Mouse (Mus musculus) embryonic facial prominence, embryonic 13.5 days (tissue): ENCODE data around the gene Olfr474. TPM values are rescaled to one million over a fixed set of nuclear protein-coding genes. Genes with fewer than 3 reads are reported as not detected.
"Not testable (repeated sequence)": the region's sequence is repeated elsewhere in the genome, so short reads cannot be mapped to it uniquely, and the experiment has no call there.

Source experiments
- ATAC-seq: fragments of 200-750 bp; cut with Nextera tagmentation; 2 replicates; pipeline ENCODE4 v1.8.0; 2017; ENCODE audit warnings: low read depth; ENCODE audit not compliant: insufficient number of reproducible peaks, insufficient read depth, low FRiP score, low TSS enrichment
- H3K27ac ChIP-seq: fragments of 300-500 bp; sonication (generic); 2 replicates; pipeline ENCODE4 v1.5.1; 2015; ENCODE audit warnings: moderate library complexity, mild to moderate bottlenecking, inconsistent platforms
- H3K27me3 ChIP-seq: fragments of 300-500 bp; sonication (generic); 2 replicates; pipeline ENCODE4 v1.6.1; 2015; ENCODE audit warnings: mild to moderate bottlenecking, inconsistent platforms
- H3K36me3 ChIP-seq: fragments of 300-500 bp; sonication (generic); 2 replicates; pipeline ENCODE4 v1.6.1; 2015; ENCODE audit warnings: mild to moderate bottlenecking, inconsistent platforms
- H3K4me1 ChIP-seq: fragments of 300-500 bp; sonication (generic); 2 replicates; pipeline ENCODE4 v1.6.1; 2015; ENCODE audit warnings: inconsistent platforms
- H3K4me2 ChIP-seq: fragments of 300-500 bp; sonication (generic); 2 replicates; pipeline ENCODE4 v1.6.1; 2015; ENCODE audit warnings: moderate library complexity, mild to moderate bottlenecking, inconsistent platforms
- H3K4me3 ChIP-seq: fragments of 300-500 bp; sonication (generic); 2 replicates; pipeline ENCODE4 v1.5.1; 2015; ENCODE audit warnings: mild to moderate bottlenecking, inconsistent platforms
- H3K9ac ChIP-seq: fragments of 300-500 bp; sonication (generic); 2 replicates; pipeline ENCODE4 v1.6.1; 2015; ENCODE audit warnings: mild to moderate bottlenecking, inconsistent platforms
- H3K9me3 ChIP-seq: fragments of 300-500 bp; sonication (generic); 2 replicates; pipeline ENCODE4 v1.6.1; 2016; ENCODE audit warnings: inconsistent platforms
- WGBS: fragments of 180-500 bp; shearing (Covaris S2); methylation state at CpG from one replicate; pipeline ENCODE4 v1.1.7; 2015; ENCODE audit warnings: mixed read lengths; 5-methylcytosine and 5-hydroxymethylcytosine counted together
- polyA plus RNA-seq: library from polyadenylated mRNA; unstranded; fragments of >200 nt; fragmentation: Nextera tagmentation; extraction: Ambion mirVana; gene quantifications from 2 replicates; pipeline ENCODE4 v1.2.1, GENCODE M21; 2015

Gene Olfr474
- not detected in 2 replicates for polyA plus RNA-seq

DNA sequence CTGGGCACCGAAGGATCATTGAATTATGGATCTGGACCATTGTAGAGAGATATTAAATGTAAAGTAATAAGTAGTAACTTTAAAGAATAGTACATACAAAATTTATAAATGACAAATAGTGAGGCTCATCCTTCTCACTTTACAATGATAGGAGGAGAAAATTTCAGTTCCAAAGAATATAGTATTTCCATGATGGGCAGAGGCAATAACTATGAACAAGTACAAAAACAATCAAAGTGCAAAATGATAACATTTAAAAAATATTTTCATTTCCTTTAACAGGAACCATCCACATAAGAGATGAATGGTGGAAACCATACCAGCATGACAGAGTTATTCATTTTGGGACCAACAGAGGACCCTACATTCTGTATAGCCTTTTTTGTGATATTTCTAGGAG is at the start of gene Olfr474:
Olfr474 (plus strand) TSS at position 301 of the 400 bp plus-strand sequence.
- Histone ChIP-seq H3K4me3 (no peak within 1 kb of the TSS), H3K9ac (no peak within 1 kb of the TSS), H3K27ac (no peak within 1 kb of the TSS), H3K27me3 (no peaks in the 10 kb centered on the region), H3K4me2 (no peak within 1 kb of the TSS), H3K4me1 (no peaks in the 10 kb centered on the region), H3K36me3 (no peaks in the 10 kb centered on the region), H3K9me3 (no peaks in the 10 kb centered on the region)
- no peak for ATAC-seq
- 85% methylated on average over 1 of the region's 1 CpGs for WGBS

DNA sequence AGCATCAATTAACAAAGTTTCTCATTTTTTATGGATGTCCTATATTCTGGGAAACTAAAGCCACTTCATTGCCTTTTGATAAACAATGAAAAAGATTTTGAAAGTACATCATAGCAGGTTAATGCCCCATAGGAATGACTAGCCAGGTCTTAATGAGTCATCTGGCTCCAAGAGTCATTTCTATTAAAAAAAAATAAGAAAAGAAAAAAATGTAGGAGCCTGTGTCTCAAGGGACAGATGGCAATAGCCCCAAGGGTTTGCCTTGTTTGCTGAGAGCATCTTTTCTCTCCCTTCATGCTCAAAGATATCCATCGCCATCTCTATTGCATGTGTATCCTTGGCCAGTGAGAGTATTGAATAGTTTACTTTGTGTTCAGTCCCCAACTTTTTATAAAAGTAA is 24.3 kb upstream of the Olfr474 start, which contains the start of gene Olfr473:
Olfr473 (plus strand) TSS at position 301 of the 400 bp plus-strand sequence.
- H3K4me3 ChIP-seq, result no peak within 1 kb of the TSS
- no peaks in the 10 kb centered on the region for H3K9me3 ChIP-seq
- WGBS, result 90% methylated on average over 1 of the region's 1 CpGs
- ATAC-seq, result no peak
- H3K9ac ChIP-seq, result no peak within 1 kb of the TSS
- H3K4me1 ChIP-seq, result no peaks in the 10 kb centered on the region
- no peaks in the 10 kb centered on the region for H3K27me3 ChIP-seq
- no peak within 1 kb of the TSS for H3K27ac ChIP-seq
- no peak within 1 kb of the TSS for H3K4me2 ChIP-seq
- H3K36me3 ChIP-seq, result no peaks in the 10 kb centered on the region

DNA sequence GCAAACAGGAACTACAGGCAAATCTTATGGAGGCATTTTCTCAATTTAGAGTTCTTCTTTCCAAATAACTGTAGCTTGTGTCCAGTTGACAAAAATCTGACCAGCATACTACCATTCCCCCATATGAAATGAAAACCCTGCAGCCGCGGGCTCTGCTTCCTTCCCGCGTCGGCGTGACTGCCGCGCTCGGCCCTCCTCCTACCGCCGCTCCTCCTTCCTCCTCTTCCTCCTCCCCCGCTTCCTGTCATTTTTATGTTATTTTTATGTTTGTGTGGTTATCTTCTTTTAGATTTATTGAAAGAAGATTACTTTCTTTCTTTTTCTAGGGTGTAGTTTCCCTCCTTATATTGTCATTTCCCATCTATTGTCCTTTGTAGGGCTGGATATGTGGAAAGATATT is 1.9 kb upstream of the Olfr474 start:
- H3K4me2 ChIP-seq, H3K4me1 ChIP-seq, H3K36me3 ChIP-seq, ATAC-seq, H3K27me3 ChIP-seq, H3K27ac ChIP-seq, H3K9me3 ChIP-seq, H3K9ac ChIP-seq, H3K4me3 ChIP-seq: not testable (repeated sequence)
- WGBS, result 98% methylated on average over 12 of the region's 12 CpGs

DNA sequence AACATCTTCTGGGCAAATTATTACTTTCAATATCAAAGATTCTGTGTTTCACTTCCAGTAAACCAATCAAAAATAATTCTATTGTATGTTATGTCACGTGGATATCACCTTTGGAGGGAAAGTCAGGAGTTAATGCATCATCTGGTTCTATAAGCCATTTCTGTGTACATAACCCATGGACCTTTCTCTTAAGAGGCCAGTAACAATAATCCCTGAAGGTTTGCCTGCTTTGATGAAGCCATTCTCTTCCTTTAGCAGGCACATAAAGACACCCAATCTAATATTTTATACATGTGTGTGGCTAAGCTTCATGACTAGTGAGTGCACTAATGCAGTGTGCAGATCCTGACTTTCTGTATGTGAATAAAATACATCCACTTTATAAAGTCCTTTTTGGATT is 10.1 kb downstream of the Olfr474 start, which contains the start of gene Olfr476:
Olfr476 (plus strand) TSS at position 301 of the 400 bp plus-strand sequence.
- WGBS, result 45% methylated on average over 1 of the region's 1 CpGs
- Histone ChIP-seq H3K27ac (no peak within 1 kb of the TSS), H3K4me3 (no peak within 1 kb of the TSS), H3K9me3 (no peaks in the 10 kb centered on the region), H3K9ac (no peak within 1 kb of the TSS), H3K4me2 (no peak within 1 kb of the TSS), H3K36me3 (no peaks in the 10 kb centered on the region), H3K27me3 (no peaks in the 10 kb centered on the region), H3K4me1 (no peaks in the 10 kb centered on the region)
- ATAC-seq, result no peak

DNA sequence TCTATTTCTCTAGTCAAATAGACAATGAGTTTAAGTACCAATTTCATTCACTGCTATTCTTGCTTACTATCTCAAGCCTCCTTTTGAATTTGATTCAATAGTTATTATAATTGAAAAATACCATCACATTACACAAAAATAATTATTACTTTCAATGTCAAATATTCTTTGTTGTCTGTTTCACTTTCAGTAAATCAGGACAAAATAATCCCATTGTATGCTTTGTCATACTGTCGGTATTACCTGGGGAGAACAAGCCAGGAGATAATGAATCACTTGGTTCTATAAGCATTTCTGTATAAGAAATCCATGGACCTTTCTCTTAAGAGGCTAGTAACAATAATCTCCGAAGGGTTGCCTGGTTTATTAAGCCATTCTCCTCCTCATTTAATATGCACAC is 31.9 kb downstream of the Olfr474 start, which contains the start of gene Olfr477:
Olfr477 (plus strand) TSS at position 301 of the 400 bp plus-strand sequence.
- Histone ChIP-seq H3K9me3 (no peaks in the 10 kb centered on the region), H3K4me2 (no peak within 1 kb of the TSS), H3K27me3 (no peaks in the 10 kb centered on the region), H3K4me1 (no peaks in the 10 kb centered on the region), H3K4me3 (no peak within 1 kb of the TSS), H3K36me3 (no peaks in the 10 kb centered on the region), H3K27ac (no peak within 1 kb of the TSS), H3K9ac (no peak within 1 kb of the TSS)
- WGBS, result 78% methylated on average over 2 of the region's 2 CpGs
- ATAC-seq, result no peak

Other genes with a start within 250 kb of the Olfr474 start
- 0.18 and 0.25 TPM in 2 replicates for gene Cyb5r2, start 196.6 kb upstream of the Olfr474 start, polyA plus RNA-seq
- gene Ovch2, start 153.4 kb upstream of the Olfr474 start, polyA plus RNA-seq, result not detected in 2 replicates
- not detected in 2 replicates for gene Olfr467, start 142.4 kb upstream of the Olfr474 start, polyA plus RNA-seq
- not detected in 2 replicates for gene Olfr469, start 129.1 kb upstream of the Olfr474 start, polyA plus RNA-seq
- not detected in 2 replicates for gene Olfr470, start 107.2 kb upstream of the Olfr474 start, polyA plus RNA-seq
- gene Olfr472, start 56.7 kb upstream of the Olfr474 start, polyA plus RNA-seq, result not detected in 2 replicates
- not detected in 2 replicates for gene Olfr473, start 24.2 kb upstream of the Olfr474 start, polyA plus RNA-seq
- gene Olfr476, start 10.2 kb downstream of the Olfr474 start, polyA plus RNA-seq, result not detected in 2 replicates
- not detected in 2 replicates for gene Olfr477, start 32.0 kb downstream of the Olfr474 start, polyA plus RNA-seq
- gene Olfr478, start 79.3 kb downstream of the Olfr474 start, polyA plus RNA-seq, result not detected in 2 replicates
- not detected in 2 replicates for gene Olfr479, start 96.0 kb downstream of the Olfr474 start, polyA plus RNA-seq
- not detected in 2 replicates for gene Olfr480, start 112.7 kb downstream of the Olfr474 start, polyA plus RNA-seq
- gene Olfr481, start 125.2 kb downstream of the Olfr474 start, polyA plus RNA-seq, result not detected in 2 replicates
- gene Olfr482, start 142.9 kb downstream of the Olfr474 start, polyA plus RNA-seq, result 0.26 TPM in 1 of 2 replicates, not detected in the other
- gene Olfr483, start 146.2 kb downstream of the Olfr474 start, polyA plus RNA-seq, result not detected in 2 replicates
- gene Olfr484, start 172.8 kb downstream of the Olfr474 start, polyA plus RNA-seq, result not detected in 2 replicates
- not detected in 2 replicates for gene Olfr485, start 205.2 kb downstream of the Olfr474 start, polyA plus RNA-seq
- not detected in 2 replicates for gene Olfr486, start 218.1 kb downstream of the Olfr474 start, polyA plus RNA-seq